Mouse (Mus musculus): ENCODE measurements around the gene Nek8. TPM values are rescaled to one million over a fixed set of nuclear protein-coding genes. Genes with fewer than 3 reads are reported as not detected.

The Nek8 gene
- polyA plus RNA-seq, 1 experiment from 2014 or later: 4.2 TPM

- Histone ChIP-seq H3K27ac (replicated peaks; ENCODE audit: low read depth, low read length) (no peak overlapping the region), H3K4me2 (ENCODE audit: low read length) (no peak overlapping the region), H3K4me3 (replicated peaks; ENCODE audit: low read depth, low read length) (no peak overlapping the region), H3K27me3 (ENCODE audit: control insufficient read depth, insufficient read depth, low read length) (no peaks in the 10 kb centered on the region), H3K36me3 (ENCODE audit: control insufficient read depth, insufficient read depth, low read length) (peaks cover 68% of the 10 kb centered on the region), H3K9ac (replicated peaks; ENCODE audit: low read length) (no peak overlapping the region), H3K4me1 (ENCODE audit: control insufficient read depth, insufficient read depth, low read length) (peaks cover 19% of the 10 kb centered on the region), H3K9me3 (ENCODE audit: control insufficient read depth, low read length) (no peaks in the 10 kb centered on the region)
- 92% methylated on average over 18 of the region's 18 CpGs for WGBS
- DNase-seq (no peak), ATAC-seq (ENCODE audit: low FRiP score, low TSS enrichment) (no peak)
Observed at GRCm38 (mm10) chr11:78160171-78160570, 16.3 kb downstream of the Nek8 start.

DNA sequence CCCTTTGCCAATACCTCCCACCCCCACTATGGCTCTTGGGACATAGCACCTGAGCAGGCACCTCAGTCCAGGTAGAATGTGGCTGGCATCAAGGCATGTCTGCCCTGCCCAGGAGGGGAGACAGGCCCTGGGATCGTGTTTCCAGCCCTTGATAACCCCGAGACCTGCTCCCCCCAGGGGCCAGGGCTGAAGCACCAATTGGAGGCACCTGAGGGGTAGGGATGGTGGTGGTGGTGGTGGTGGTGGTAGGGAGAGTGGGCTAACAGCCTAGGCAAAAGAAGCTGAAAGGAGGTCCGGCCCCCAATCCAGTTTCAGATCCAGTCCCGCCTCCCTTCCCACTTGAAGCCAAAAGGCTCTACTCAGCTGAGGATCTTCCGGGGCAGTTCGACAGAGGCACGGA lies 16.9 kb downstream of the Nek8 start:
- peaks cover 74% of the 10 kb centered on the region for H3K36me3 ChIP-seq (ENCODE audit: control insufficient read depth, insufficient read depth, low read length)
- no peak overlapping the region for H3K27ac ChIP-seq (replicated peaks; ENCODE audit: low read depth, low read length)
- DNase-seq: no peak
- H3K9ac ChIP-seq (replicated peaks; ENCODE audit: low read length): no peak overlapping the region
- H3K4me2 ChIP-seq (ENCODE audit: low read length): no peak overlapping the region
- no peaks in the 10 kb centered on the region for H3K27me3 ChIP-seq (ENCODE audit: control insufficient read depth, insufficient read depth, low read length)
- no peaks in the 10 kb centered on the region for H3K9me3 ChIP-seq (ENCODE audit: control insufficient read depth, low read length)
- H3K4me3 ChIP-seq (replicated peaks; ENCODE audit: low read depth, low read length): no peak overlapping the region
- H3K4me1 ChIP-seq (ENCODE audit: control insufficient read depth, insufficient read depth, low read length): peaks cover 19% of the 10 kb centered on the region
- WGBS: 84% methylated on average over 7 of the region's 7 CpGs
- no peak for ATAC-seq (ENCODE audit: low FRiP score, low TSS enrichment)

DNA sequence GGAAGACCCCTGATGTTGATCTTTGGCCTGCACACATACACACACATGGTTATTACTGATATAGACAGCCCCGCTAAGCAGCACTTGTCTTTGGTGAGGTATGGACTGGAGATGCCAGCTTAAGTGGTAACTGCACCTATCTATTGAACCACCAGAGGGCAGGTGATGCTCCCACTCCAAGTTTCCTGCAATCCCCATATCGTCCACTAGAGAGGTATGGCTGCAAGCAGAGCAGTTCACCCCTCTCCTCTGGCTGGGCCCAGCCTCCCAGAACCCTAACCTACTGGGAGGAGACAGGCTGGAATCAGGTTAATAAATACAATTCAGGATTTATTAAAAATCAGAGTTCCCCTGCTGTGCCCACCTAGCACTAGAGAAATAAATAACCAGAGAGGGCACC lies 17.4 kb downstream of the Nek8 start:
- WGBS: 20% methylated on average over 2 of the region's 2 CpGs
- Histone ChIP-seq H3K36me3 (ENCODE audit: control insufficient read depth, insufficient read depth, low read length) (peaks cover 79% of the 10 kb centered on the region), H3K27me3 (ENCODE audit: control insufficient read depth, insufficient read depth, low read length) (no peaks in the 10 kb centered on the region), H3K27ac (replicated peaks; ENCODE audit: low read depth, low read length) (no peak overlapping the region), H3K9me3 (ENCODE audit: control insufficient read depth, low read length) (no peaks in the 10 kb centered on the region), H3K4me1 (ENCODE audit: control insufficient read depth, insufficient read depth, low read length) (peaks cover 19% of the 10 kb centered on the region), H3K4me3 (replicated peaks; ENCODE audit: low read depth, low read length) (no peak overlapping the region), H3K9ac (replicated peaks; ENCODE audit: low read length) (no peak overlapping the region), H3K4me2 (ENCODE audit: low read length) (no peak overlapping the region)
- DNase-seq (peak; percentile 91), ATAC-seq (ENCODE audit: low FRiP score, low TSS enrichment) (0 out of 2 replicates have a peak, but pooled peaks have one; percentile 28)

DNA sequence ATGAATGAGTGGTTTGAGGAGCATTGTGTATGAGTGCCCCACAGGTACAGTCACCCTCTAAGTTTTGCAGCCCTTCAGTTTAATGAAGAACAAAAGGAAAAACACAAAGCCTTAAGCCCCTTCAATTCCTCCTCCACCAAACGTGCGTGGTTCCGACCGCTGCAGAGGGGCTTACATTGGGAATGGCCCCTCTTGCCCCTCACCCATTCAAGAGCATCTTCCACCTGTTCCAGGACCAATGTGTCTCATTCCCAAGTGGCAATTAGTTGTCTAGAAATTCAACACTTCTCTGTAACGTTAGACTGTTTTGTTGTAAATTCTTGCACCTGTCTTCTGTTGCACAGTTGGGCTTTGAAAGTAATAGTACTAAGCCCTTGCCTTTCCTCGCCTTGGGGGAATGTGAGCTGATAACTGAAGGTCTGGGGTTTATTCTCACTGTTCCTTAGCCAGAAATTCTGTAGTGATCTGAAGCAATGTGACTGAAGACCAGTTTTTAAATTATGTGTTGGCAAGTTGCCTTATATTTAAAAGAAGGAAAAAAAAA lies 20.2 kb downstream of the Nek8 start:
- 67% methylated on average over 6 of the region's 6 CpGs for WGBS
- no peak for ATAC-seq (ENCODE audit: low FRiP score, low TSS enrichment)
- Histone ChIP-seq H3K9me3 (ENCODE audit: control insufficient read depth, low read length) (no peaks in the 10 kb centered on the region), H3K36me3 (ENCODE audit: control insufficient read depth, insufficient read depth, low read length) (peaks cover 88% of the 10 kb centered on the region), H3K27ac (replicated peaks; ENCODE audit: low read depth, low read length) (no peak overlapping the region), H3K27me3 (ENCODE audit: control insufficient read depth, insufficient read depth, low read length) (no peaks in the 10 kb centered on the region), H3K4me2 (ENCODE audit: low read length) (no peak overlapping the region), H3K9ac (replicated peaks; ENCODE audit: low read length) (no peak overlapping the region), H3K4me1 (ENCODE audit: control insufficient read depth, insufficient read depth, low read length) (0 out of 2 replicates have a peak, but pooled peaks cover 3% of the 10 kb centered on the region), H3K4me3 (replicated peaks; ENCODE audit: low read depth, low read length) (no peak overlapping the region)
- no peak for DNase-seq

DNA sequence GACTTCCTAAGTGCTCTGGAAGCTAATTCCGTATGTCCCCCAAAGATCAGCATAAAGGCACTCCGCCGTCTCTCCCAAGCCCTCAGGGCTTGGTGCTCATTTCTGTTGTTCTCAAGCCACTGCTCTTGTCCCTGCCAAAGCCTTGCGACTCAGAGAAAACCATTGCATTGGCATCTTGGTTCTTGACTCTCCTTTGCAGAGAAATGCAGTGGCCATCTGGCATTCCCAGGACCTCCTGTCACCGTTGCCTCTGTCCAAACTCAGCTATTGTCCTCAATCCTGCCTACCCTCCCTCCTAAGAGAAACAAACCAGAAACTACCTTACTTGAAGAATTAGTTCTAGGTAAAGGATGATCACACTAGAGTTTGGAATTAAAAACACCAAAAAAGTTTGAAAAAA lies 20.8 kb downstream of the Nek8 start:
- WGBS: 72% methylated on average over 5 of the region's 5 CpGs
- Histone ChIP-seq H3K27me3 (ENCODE audit: control insufficient read depth, insufficient read depth, low read length) (no peaks in the 10 kb centered on the region), H3K27ac (replicated peaks; ENCODE audit: low read depth, low read length) (no peak overlapping the region), H3K9me3 (ENCODE audit: control insufficient read depth, low read length) (no peaks in the 10 kb centered on the region), H3K4me3 (replicated peaks; ENCODE audit: low read depth, low read length) (no peak overlapping the region), H3K36me3 (ENCODE audit: control insufficient read depth, insufficient read depth, low read length) (peaks cover 88% of the 10 kb centered on the region), H3K4me1 (ENCODE audit: control insufficient read depth, insufficient read depth, low read length) (0 out of 2 replicates have a peak, but pooled peaks cover 3% of the 10 kb centered on the region), H3K4me2 (ENCODE audit: low read length) (no peak overlapping the region), H3K9ac (replicated peaks; ENCODE audit: low read length) (no peak overlapping the region)
- ATAC-seq (ENCODE audit: low FRiP score, low TSS enrichment) (no peak), DNase-seq (no peak)

- H3K4me3 ChIP-seq (replicated peaks; ENCODE audit: low read depth, low read length): no peak overlapping the region
- H3K4me1 ChIP-seq (ENCODE audit: control insufficient read depth, insufficient read depth, low read length): 0 out of 2 replicates have a peak, but pooled peaks cover 3% of the 10 kb centered on the region
- DNase-seq: peak; percentile 28
- H3K36me3 ChIP-seq (ENCODE audit: control insufficient read depth, insufficient read depth, low read length): peaks cover 84% of the 10 kb centered on the region
- H3K27me3 ChIP-seq (ENCODE audit: control insufficient read depth, insufficient read depth, low read length): no peaks in the 10 kb centered on the region
- 84% methylated on average over 13 of the region's 13 CpGs for WGBS
- H3K4me2 ChIP-seq (ENCODE audit: low read length): no peak overlapping the region
- no peaks in the 10 kb centered on the region for H3K9me3 ChIP-seq (ENCODE audit: control insufficient read depth, low read length)
- 0 out of 2 replicates have a peak, but pooled peaks have one; percentile 32 for ATAC-seq (ENCODE audit: low FRiP score, low TSS enrichment)
- H3K9ac ChIP-seq (replicated peaks; ENCODE audit: low read length): no peak overlapping the region
- H3K27ac ChIP-seq (replicated peaks; ENCODE audit: low read depth, low read length): peak overlapping the region; percentile 70
Observed at GRCm38 (mm10) chr11:78153778-78154177, 22.7 kb downstream of the Nek8 start.

DNA sequence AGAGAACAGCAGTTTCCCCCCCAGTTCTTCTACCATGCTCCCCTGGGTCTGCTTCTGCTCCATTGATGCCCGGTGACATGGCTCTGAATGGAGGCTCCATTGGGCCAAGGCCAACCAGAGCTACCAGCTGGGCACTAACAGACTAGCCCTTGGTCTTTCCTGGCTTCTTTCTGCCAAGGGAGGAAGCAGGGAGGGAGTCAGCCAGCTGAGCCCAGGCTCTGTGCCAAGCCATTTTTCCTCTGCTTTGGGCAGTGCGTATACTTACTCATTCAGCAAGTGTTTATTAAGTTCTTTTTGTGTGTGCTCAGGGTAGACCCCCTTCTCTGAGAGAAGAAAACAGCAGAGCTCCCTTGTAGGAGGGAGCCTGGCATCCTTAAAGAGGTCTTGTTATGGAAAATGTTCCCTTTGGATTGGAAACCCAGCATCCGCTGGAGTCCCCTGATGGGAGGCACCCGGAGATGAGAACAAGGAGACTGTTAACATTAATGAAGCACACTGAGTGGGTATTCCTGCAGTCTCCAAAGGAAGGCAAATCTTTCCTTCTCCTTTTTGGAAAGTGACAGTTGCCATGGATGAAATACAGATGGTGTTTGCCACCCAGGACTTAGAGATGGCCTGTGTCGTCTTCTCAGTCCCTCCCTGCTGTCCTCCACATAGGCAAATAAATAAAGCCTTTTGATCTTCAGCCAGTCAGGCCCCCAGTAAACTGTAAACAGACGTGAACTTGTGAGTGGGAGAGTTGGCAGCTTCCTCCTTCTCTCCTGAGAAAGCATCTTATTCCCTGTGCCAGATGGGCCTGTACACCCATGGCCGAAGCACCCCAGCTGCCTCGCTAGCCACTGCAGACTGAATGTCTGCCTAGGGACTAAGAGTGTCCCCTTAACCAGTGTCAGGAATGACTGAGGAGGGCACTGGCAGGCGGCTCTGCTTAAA lies 23.9 kb downstream of the Nek8 start:
- peaks cover 83% of the 10 kb centered on the region for H3K36me3 ChIP-seq (ENCODE audit: control insufficient read depth, insufficient read depth, low read length)
- H3K4me1 ChIP-seq (ENCODE audit: control insufficient read depth, insufficient read depth, low read length): 0 out of 2 replicates have a peak, but pooled peaks cover 3% of the 10 kb centered on the region
- ATAC-seq (ENCODE audit: low FRiP score, low TSS enrichment) (0 out of 2 replicates have a peak, but pooled peaks have one; percentile 40), DNase-seq (peak; percentile 77)
- peak overlapping the region; percentile 70 for H3K27ac ChIP-seq (replicated peaks; ENCODE audit: low read depth, low read length)
- WGBS: 62% methylated on average over 9 of the region's 9 CpGs
- no peak overlapping the region for H3K9ac ChIP-seq (replicated peaks; ENCODE audit: low read length)
- H3K27me3 ChIP-seq (ENCODE audit: control insufficient read depth, insufficient read depth, low read length): no peaks in the 10 kb centered on the region
- no peak overlapping the region for H3K4me3 ChIP-seq (replicated peaks; ENCODE audit: low read depth, low read length)
- no peak overlapping the region for H3K4me2 ChIP-seq (ENCODE audit: low read length)
- H3K9me3 ChIP-seq (ENCODE audit: control insufficient read depth, low read length): no peaks in the 10 kb centered on the region

DNA sequence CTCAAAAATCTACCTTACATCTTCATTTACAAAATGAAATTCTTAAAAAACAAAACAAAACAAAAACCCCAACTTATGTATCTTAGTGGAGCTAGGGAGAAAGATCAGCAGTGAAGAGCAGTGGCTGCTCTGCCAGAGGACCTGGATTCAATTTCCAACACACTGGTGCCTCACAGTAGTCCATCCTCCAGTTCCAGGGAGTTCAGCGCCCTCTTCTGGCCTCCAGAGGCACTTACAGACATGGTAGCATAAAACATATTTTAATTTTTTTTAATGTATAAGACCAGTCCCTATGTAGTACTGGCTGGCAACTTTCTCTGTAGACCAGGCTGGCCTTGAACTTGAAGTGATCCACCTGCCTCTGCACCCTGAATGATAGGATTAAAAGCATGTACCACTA lies 25.3 kb downstream of the Nek8 start:
- Histone ChIP-seq H3K9me3 (ENCODE audit: control insufficient read depth, low read length) (no peaks in the 10 kb centered on the region), H3K4me2 (ENCODE audit: low read length) (no peak overlapping the region), H3K4me3 (replicated peaks; ENCODE audit: low read depth, low read length) (no peak overlapping the region), H3K27ac (replicated peaks; ENCODE audit: low read depth, low read length) (no peak overlapping the region), H3K27me3 (ENCODE audit: control insufficient read depth, insufficient read depth, low read length) (no peaks in the 10 kb centered on the region), H3K36me3 (ENCODE audit: control insufficient read depth, insufficient read depth, low read length) (peaks cover 83% of the 10 kb centered on the region), H3K9ac (replicated peaks; ENCODE audit: low read length) (no peak overlapping the region), H3K4me1 (ENCODE audit: control insufficient read depth, insufficient read depth, low read length) (0 out of 2 replicates have a peak, but pooled peaks cover 3% of the 10 kb centered on the region)
- peak; percentile 49 for DNase-seq
- 38% methylated on average over 1 of the region's 1 CpGs for WGBS
- ATAC-seq (ENCODE audit: low FRiP score, low TSS enrichment): no peak

All from midbrain, embryonic 14.5 days (tissue).